Mouse (Mus musculus) heart, adult 8-10 months (tissue): ENCODE measurements around the gene Kif14. TPM values are rescaled to one million over a fixed set of nuclear protein-coding genes. Genes with fewer than 3 reads are reported as not detected.
"Not testable (repeated sequence)": the region's sequence is repeated elsewhere in the genome, so short reads cannot be mapped to it uniquely, and the experiment has no call there.

Source experiments
- DNase-seq: peaks from one replicate; pipeline ENCODE4 v3.0.0; 2022; ENCODE audit warnings: low spot score
- total RNA-seq, 4 experiments: library from RNA; stranded (reverse); gene quantifications; 2 replicates each; pipeline ENCODE4 v1.2.4; 2022

Kif14 gene
- total RNA-seq, 4 experiments from 2014 or later = 0.06 to 0.37 (median 0.11) TPM; not detected in 1

DNA sequence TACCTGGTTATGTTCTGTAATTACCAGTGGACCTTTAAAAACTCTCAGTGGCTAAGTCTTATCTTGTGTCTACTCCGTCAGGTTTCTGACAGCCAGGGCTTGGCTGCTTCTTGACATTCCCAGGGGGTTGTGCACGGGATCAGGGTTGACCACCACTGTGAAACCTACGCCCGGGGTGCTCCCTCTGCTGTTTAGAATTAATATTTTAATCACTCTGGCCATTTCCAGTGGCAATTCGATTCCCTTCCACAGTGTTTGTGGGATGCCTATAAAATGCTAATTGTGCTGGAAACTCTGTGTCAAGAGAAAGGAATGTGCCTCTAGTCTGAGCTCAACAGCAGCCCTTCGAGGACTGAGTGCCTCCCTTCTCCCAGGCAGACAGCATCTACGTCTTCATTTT is 89.7 kb downstream of the Kif14 start:
- DNase-seq = no peak

DNA sequence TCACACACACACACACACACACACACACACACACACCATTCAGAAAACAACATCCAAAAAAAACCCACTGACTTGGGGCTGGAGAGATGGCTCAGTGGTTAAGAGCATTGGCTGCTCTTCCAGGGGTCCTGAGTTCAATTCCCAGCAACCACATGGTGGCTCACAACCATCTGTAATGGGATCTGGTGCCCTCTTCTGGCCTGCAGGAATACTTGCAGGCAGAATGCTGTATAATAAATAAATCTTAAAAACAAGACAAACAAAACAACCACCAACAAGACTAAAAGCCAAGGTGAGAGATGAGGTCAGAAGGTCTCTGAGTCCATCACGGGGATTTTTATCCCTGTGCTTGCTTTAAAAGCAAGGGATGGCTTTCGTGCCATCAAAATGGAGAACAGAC is 90.5 kb downstream of the Kif14 start:
- DNase-seq = not testable (repeated sequence)

DNA sequence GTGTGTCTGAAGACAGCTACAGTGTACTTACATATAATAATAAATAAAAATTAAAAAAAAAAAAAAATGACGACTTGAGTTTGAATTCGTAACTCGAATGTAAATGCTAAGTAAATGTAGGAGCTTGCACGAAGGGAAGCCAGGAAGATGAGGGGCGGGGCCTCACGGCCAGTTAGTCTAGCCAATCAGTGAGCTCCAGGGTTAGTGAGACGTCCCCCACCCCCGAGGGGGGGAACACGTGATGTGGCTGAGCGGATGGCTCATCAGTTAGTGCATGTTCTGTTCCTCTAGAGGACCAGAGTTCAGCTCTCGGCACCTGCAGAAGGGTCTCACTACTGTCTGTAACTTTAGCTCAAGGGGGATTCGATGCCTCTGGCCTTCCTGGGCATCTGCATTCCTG is 91.3 kb downstream of the Kif14 start:
- no peak for DNase-seq

DNA sequence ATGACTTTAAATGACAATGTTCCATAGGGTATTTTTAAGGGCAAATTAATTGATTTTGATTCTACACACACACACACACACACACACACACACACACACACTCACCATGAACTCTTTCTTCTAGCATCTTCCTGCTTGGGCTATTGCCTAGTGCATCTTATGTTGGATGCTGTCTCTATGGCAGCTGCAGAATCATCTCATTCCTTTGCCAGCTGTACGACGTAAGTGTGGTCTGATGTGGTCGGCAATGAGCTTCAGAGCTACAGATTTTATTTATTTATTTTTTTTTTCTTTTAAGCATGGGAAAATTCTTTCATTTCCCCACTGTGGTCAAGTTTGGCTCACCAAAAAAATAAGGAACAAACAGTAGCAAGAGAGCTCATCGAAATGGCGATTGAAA is 92.6 kb downstream of the Kif14 start:
- DNase-seq = no peak

DNA sequence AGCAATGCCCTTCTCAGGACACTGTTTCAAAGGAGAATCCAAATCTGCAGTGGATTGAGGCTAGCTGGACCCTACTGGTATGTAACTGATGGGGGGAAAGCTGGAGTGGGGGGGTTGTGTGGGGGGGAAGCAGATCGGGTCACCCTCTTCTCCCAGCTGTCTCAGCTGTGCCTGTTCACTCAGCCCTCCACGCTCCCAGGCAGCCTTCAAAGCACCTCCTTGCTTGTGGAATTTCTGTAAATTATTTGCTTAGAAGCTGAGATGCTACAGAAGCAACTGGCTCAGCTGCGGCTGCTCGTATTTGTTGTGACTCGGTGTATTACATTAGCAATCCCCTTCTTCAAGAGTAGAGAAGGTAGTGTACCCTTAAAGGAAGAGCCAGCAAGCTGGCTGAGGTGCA is 93.1 kb downstream of the Kif14 start:
- DNase-seq = no peak

DNA sequence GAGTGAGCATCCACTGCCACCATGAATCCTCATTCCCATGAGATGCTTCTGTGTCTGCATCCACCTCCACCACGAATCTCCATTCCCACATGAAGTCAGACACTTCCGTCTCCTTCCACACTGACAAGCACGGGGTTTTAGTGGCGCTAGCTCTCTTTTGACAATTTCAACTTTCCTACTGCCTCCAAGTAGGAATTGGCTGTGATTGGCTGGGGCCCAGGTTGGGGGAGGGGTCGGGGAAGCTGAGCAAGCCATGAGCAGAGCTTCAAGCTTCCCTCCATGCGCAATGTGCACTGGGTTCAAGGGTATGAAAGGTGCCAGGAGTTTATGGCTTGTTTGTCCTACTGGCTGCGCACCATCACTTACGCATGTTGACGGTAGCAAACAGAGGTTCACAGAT is 93.6 kb downstream of the Kif14 start:
- DNase-seq = no peak

DNA sequence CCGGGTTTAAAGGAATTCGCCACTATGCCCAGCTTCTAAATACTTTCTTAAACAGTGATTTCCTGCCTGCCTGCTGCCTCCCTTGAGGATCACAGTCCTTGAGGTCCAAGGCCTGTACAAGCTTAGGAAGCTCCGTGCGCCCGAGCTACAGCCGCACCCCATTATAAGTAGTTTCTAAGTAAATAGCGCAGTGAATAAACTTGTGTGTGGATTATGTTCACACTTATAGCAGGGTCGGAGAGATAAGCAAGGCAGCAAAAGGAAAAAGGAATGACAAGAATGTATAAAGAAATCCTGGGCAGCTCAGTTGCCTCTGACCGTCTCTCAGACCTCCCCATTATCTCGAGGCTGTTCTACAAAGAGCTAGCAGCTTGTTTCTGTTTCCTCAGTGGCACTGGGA is 95.7 kb downstream of the Kif14 start:
- no peak for DNase-seq

DNA sequence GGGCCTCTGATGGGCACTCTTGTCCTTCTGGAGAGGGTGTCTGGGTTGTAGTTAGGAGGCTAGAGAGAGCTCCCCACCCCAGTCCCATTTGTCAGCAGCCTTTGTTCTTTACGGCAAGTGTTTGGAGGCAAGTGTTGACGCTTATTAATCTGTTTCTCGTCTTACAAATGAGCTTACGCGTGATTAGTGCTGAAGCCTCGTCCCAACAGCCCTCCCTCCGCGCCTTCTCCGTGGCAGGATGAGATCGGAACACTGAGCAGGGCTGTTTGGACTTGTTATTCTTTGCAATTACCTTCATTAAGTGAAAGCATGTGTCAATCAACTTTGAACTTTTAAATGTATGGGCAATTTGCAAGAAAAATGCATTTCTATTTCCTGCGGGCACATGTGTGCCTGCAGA is 97.0 kb downstream of the Kif14 start:
- no peak for DNase-seq

DNA sequence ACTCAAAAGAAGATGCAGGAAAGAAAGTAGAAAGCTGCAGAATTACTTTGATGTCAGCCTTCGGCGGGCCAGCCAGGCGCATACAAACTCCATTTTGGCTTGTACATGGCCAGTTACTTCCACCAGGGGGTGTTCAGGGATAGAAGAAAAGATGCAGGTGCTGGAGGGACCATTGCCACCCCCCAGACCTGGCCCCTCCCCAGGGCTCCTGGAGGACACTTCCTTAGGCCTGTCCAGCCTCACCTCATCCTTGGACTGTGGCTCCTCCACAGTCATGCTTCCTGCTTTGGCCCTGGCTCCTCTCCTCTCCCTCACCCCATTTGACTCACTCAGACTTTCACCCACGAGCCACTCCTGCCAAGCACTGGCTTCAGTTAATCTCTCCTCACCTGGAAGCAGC is 98.8 kb downstream of the Kif14 start:
- no peak for DNase-seq

DNA sequence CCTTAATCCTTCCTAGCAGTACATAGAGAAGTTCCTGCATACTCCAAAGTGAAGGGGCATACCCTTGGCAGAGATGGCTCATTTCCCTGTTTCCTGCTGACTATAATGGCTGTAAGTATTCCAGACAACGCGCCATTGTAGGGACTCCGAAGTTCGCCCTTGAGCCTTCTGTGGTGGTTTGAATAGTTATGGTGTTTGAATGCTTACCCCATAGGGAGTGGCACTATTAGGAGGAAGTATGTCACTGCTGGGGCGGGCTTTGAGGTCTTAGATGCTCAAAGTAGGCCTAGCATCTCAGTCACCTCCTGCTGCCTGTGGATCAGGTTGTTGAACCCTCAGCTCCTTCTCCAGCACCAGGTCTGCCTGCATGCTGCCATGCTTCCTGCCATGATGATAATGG is 100.2 kb downstream of the Kif14 start:
- DNase-seq = no peak

DNA sequence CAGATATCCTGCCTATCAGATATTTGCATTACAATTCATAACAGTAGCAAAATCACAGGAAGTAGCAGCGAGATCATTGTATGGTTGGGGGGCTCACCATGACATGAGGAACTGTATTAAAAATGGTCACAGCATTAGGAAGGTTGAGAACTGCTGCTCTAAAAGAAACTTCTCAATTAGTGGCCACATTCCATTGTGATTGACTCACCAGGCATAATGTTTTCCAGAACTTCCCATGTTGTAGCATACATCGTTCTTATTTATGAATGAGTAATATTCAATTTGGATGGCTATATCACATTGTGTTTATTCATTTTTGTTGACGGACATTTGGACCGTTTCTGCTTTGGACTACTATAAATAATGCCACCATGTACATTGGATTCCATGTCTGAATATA is 101.5 kb downstream of the Kif14 start:
- no peak for DNase-seq

DNA sequence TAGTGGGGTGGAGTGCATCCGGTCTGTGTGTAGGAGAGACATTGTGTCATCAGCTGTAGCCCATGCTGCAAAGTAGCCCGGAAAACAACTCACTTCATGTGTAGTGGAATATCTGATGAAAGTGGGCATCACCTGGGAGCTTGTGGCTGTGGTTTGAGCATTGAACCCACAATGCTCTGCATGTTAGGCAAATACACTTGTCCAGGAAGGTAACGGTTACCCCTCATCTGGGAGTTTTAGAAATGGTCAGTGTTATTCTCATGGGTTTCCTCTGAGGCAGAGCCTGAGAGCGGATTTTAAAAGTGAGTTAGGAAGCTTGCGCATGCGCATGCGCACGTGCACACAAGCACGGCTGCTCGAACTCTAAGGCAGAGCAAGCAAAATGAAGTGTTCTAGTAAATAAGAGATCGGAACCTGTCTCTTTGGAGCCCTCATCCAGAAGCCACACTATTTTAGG is 102.6 kb downstream of the Kif14 start:
- DNase-seq = no peak

DNA sequence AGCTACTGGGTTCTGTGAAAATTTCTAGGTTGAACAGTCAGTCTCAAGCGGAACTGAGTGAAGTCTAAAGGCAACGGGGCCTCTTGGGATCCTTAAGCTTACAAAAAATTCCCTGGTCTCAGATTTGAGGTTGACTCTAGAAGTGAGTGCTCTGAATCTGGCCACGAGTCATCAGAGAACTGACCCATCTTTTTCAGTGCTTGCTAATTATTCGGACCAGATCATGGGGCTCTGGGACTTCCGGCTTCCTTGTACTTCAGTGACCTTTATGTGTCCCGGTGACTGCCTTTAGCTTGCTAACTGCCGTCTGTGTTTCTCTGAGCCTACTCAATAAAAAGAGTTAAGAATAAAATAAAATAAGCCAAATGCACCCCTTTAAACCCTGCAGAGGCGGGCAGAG is 103.1 kb downstream of the Kif14 start:
- DNase-seq = no peak

DNA sequence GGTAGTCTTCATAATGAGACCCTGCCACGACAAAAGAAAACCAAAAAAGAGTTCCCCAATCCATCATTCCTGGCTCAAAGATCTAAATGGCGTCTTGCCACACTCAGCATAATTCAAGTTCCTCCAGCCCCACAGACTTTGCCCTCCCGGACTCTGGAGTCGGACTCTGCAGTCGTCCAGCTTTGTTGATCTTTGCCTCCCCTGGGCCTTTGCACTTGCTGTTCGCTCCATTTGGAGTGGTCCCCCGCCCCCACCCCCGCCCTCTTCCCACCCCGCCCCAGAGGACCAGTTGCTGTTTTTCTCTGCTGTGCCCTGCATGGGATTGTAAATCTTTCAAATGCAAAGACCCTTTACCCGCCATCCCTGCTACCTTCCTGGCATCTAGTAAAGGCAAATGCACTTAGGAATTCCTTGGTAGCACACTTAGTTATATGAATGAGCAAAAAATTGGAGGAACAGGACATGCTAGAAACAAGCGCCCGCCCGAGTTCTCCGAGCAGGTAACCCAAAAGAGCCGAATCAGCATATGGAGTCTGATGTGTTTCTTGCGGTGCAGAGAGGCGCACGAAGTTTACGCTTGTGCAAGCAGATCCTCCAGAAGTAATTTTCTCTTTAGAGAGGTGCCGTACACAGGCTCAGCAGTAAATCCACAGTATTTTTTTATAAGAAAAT is 103.6 kb downstream of the Kif14 start:
- DNase-seq = no peak

DNA sequence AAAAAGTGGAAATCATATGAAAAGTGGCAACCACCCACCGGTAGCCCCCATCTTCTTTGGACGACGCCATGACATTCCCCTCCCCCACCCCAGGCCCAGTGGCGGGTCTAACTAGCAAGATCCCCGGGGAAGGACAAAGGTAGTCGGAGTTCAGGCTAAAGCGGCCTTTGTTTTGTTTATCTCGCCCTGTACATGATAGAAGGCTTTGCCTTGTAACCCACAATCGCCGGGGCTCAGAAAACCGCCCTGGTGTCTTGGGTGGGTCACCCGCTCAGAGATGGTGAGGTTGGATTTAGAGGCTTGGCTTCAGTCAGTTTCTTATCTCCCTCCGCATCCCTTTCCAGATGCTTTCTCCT is 104.1 kb downstream of the Kif14 start:
- no peak for DNase-seq

DNA sequence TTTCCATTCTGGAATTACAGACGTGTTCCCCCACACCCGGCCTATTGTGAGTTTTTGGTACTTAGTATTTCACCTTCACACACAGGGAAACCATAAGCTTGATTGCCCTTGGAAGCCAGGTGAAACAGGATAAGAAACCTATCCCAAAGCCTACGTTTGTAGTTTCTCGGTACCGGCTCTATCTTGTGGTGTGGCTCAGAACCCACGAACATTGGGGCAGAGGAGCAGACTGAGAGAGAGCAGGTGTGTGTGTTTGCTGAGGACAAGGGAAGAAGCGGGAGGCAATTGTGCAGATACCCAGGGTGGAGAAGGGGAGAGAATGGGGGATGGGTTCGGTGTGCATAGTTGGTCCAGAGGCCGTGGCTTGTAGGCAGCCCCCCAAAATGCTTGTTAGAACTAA is 104.8 kb downstream of the Kif14 start:
- DNase-seq = no peak

DNA sequence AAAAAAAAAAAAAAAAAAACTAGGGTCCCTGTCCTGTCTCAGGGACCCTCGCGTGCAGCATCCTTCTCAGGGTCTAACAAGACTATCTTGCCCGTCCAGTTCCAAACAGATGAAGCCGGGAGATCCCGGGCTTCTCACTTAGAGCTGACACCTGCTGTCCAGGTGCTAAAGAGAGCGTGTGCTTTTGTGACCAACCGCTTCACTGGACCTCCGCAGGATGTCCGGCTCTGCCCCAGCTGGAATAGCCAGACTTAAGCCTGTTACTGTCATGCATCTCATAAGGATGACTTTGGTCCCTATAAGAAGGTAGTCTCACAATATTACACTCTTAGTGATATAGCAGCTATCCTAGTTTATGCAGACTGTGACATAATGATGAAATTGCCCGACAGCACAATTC is 105.4 kb downstream of the Kif14 start:
- no peak for DNase-seq

DNA sequence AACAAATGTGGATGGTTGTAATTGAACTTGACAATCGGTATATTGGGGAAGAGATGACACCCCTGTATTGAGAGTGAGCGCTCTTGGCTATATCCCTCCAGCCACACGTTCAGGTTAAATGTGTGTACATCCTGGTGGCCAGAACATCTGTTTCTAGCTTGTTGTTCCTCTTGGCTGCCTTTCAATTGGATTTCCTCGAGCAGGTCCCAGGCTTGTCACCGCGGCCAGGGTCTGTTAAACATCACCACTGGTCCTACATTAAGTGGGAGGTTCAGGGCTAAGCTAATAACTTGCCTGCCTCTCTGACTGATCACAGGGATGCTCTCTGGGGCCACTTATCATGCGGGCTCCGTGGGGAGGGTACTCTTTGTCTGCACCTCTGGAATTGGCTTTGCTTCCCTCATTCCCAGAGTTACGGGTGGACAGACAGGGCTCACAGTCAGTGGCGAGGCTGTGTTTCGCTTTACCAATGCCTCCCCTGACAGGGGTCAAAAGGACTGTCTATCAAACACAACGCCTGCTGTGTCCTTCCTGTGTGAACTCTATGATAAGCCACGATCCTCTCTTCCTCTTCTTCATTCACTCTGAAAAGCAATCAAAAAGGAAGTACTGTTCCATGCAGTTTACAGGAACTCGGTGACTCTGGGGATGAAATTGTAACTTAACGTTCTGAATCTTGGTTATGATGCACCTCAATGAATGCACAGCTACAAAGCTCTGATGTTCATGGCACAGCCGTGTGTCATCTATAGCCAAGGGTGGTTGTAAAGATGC is 111.9 kb downstream of the Kif14 start:
- DNase-seq = no peak

DNA sequence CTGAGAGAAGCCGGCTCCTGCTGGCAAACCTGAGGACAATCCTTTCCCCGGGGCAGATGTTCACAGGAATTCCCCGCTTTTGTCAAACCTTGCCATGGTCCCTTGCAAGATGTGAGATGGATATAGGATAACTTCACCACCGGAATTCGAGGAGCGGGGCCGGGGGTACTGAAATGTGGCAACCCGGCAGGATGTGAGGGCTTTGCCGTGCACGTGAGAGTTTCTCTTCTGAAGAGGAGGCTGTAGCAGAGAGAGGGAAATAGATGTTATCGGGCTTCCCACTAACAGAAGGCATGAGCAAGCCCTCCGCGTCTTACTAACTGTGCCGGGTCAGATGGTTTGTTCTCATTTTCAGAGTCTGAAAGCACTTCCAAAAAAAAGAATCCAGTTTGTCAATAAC is 113.2 kb downstream of the Kif14 start:
- no peak for DNase-seq

DNA sequence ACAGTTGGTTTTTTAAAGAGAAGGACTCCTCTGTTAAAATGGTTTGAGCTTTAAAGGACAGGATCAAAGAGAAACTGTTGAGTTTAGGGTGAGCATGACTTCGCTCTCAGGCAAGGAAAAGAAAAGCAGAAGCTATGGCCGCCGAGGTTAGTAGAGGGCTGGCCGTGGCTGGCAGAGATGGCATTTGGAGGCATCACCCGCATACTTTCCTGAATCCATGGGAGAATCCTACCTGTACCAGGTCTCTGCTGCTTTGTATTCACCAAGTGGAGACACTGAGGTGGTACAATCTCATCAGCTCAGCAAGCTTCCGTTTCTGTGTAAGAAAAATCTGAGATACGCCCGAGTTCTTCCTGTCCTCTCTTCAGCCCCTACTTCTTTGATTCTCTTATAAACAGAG is 114.1 kb downstream of the Kif14 start:
- no peak for DNase-seq
